Mouse (Mus musculus) cerebellum, adult 2 months (tissue): Measurements from ENCODE around the gene Lrfn5. TPM values are rescaled to one million over a fixed set of nuclear protein-coding genes. Genes with fewer than 3 reads are reported as not detected.

Experiments
- DNase-seq, 2 experiments: peaks; one replicate each; pipeline ENCODE4 v3.0.0; 2021
- H3K27ac ChIP-seq: fragments of 200-500 bp; 2 replicates; pipeline ENCODE4 v1.5.1; 2012; ENCODE audit warnings: low read length, control low read depth, inconsistent platforms; ENCODE audit not compliant: insufficient read depth
- H3K27me3 ChIP-seq: fragments of 200-500 bp; 2 replicates; pipeline ENCODE4 v1.6.1; 2012; ENCODE audit warnings: inconsistent platforms, mild to moderate bottlenecking, low read length, moderate library complexity; ENCODE audit not compliant: control insufficient read depth, insufficient read depth
- H3K4me1 ChIP-seq: fragments of 200-500 bp; 2 replicates; pipeline ENCODE4 v1.6.1; 2011; ENCODE audit warnings: low read length; ENCODE audit not compliant: control insufficient read depth, insufficient read depth
- H3K4me3 ChIP-seq: fragments of 200-500 bp; replicated peaks from 2 replicates; pipeline ENCODE3; 2011; ENCODE audit warnings: mild to moderate bottlenecking, low read depth, low read length, control low read depth; ENCODE audit not compliant: insufficient read depth
- CTCF ChIP-seq: fragments of 200-500 bp; IDR thresholded peaks from 2 replicates; pipeline ENCODE4 v1.5.1; 2011; ENCODE audit warnings: low read depth, mild to moderate bottlenecking, control low read depth, low read length, moderate library complexity, borderline replicate concordance; ENCODE audit not compliant: insufficient read depth
- POLR2A ChIP-seq: fragments of 200-500 bp; IDR thresholded peaks from 2 replicates; pipeline ENCODE4 v1.6.1; 2011; ENCODE audit warnings: low read length, control low read depth, borderline replicate concordance; ENCODE audit not compliant: insufficient read depth
- WGBS: fragments of 180-500 bp; shearing (Covaris S2); methylation state at CpG from one replicate; pipeline ENCODE4 v1.1.7; 2018; 5-methylcytosine and 5-hydroxymethylcytosine counted together
- polyA plus RNA-seq: library from polyadenylated mRNA; depleted of rRNA; stranded (reverse); fragments of >200 nt; gene quantifications from 2 replicates; pipeline ENCODE4 v1.2.3, GENCODE M21; 2012

The Lrfn5 gene
- polyA plus RNA-seq, 1 experiment: 24.4 TPM

DNA sequence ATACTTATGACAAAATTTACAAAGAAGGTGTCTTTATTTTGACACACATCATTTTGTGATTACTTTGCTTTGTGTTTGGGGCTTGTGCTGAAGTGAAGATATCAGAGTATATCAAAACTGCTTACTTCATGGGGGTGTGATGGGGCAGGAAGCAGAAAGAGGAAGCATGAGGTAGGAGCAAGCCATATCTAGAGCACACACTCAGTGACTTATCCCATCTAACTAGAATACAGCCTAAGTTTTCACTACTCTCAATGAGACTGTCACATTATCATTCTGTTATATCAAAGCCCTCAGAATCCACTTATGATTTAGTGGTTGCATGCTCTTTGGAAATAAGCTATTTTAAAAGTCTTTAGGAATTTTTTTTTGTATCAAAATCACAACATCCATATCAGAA lies 77.4 kb downstream of the Lrfn5 start:
- TF ChIP-seq POLR2A (no peak), CTCF (no peak)
- no peak for DNase-seq
- Histone ChIP-seq H3K27me3 (no peaks in the 10 kb centered on the region), H3K4me3 (no peak overlapping the region), H3K4me1 (no peaks in the 10 kb centered on the region), H3K27ac (no peak overlapping the region)

DNA sequence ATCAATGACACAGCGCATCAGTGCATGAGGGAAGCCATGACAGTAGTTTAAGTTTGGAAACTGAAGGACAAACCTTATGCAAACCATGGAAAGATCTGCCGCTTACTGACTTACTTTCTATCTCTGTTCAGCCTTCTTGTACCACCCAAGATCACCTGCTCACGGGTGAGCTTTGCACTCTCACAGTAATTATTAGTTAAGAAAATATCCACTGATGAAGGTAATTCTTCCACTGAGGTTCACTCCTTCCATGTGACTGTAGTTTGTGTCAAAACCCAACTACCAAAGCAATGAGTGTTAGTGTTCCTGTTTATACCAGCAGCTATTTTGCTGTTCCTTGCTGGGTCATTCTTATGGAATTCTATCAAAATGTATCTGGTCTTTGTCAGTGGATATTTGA lies 84.9 kb downstream of the Lrfn5 start:
- WGBS: 92% methylated on average over 3 of the region's 3 CpGs
- TF ChIP-seq POLR2A: no peak
- TF ChIP-seq CTCF: no peak
- no peaks in the 10 kb centered on the region for H3K4me1 ChIP-seq
- H3K27me3 ChIP-seq: no peaks in the 10 kb centered on the region
- H3K4me3 ChIP-seq: no peak overlapping the region
- no peak overlapping the region for H3K27ac ChIP-seq
- no peak for DNase-seq

DNA sequence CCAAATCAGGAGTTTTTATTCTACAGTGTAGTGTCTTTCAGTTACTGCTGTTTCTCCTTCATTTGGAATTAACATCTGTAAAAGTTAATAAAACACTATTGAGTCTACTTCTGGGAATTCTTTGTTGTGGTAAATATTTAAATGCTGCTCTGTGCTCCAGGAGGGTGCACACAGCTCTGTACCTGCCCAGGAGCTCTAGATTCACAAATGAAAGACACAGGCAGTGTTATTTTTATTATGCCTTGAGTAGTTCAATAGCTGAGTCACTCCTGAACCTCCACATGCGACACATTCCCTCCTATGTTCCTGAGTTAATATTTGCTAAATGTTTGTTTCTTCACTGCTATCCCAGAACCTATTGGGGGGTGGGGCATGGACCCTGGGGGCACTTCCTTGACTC lies 87.1 kb downstream of the Lrfn5 start:
- no peak for DNase-seq
- 80% methylated on average over 1 of the region's 1 CpGs for WGBS
- TF ChIP-seq POLR2A: no peak
- TF ChIP-seq CTCF: no peak
- no peaks in the 10 kb centered on the region for H3K4me1 ChIP-seq
- H3K27me3 ChIP-seq: no peaks in the 10 kb centered on the region
- no peak overlapping the region for H3K4me3 ChIP-seq
- no peak overlapping the region for H3K27ac ChIP-seq

DNA sequence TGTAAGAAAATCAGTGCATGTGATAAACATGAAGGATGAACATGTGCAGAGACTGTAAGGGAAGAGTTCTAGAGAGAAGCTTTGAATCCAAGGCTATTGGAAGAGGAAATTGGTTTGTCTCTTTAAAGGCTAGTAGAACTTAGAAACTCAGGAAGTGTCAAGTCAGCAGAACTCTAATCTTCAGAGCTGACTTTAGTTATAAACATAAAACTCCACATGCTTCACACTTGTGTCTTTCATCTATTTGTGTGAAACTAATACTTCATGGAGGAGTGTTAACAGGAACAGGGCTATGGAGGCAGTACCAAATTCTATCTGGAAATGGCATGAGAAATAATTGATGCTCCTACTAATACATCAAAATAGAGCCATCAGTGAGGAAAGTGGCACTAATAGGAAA lies 101.6 kb downstream of the Lrfn5 start:
- Histone ChIP-seq H3K4me1 (no peaks in the 10 kb centered on the region), H3K27me3 (no peaks in the 10 kb centered on the region), H3K27ac (no peak overlapping the region), H3K4me3 (no peak overlapping the region)
- DNase-seq: no peak
- TF ChIP-seq POLR2A (no peak), CTCF (no peak)

DNA sequence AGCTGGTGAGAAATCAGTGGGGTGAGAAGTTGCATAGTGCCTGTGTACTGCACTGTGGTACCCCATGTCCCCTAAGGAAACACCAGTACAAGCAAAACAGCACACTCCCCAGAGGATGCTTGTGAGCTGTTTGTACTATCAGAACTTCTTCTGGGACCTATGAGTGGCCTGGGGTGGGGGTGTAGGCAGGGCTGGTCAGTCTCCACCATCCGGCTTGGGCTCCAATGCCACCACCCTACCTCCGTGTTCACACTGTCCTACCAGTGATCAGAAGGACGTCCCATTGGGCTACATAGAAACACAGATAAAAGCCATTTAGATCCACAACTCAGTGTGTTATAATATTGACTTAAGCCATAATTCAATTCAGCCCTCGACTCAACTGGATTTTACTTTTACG lies 131.4 kb downstream of the Lrfn5 start:
- H3K4me1 ChIP-seq: no peaks in the 10 kb centered on the region
- no peak overlapping the region for H3K27ac ChIP-seq
- no peak for TF ChIP-seq CTCF
- no peak for TF ChIP-seq POLR2A
- no peak for DNase-seq
- no peaks in the 10 kb centered on the region for H3K27me3 ChIP-seq
- WGBS: 88% methylated on average over 5 of the region's 5 CpGs
- H3K4me3 ChIP-seq: no peak overlapping the region

DNA sequence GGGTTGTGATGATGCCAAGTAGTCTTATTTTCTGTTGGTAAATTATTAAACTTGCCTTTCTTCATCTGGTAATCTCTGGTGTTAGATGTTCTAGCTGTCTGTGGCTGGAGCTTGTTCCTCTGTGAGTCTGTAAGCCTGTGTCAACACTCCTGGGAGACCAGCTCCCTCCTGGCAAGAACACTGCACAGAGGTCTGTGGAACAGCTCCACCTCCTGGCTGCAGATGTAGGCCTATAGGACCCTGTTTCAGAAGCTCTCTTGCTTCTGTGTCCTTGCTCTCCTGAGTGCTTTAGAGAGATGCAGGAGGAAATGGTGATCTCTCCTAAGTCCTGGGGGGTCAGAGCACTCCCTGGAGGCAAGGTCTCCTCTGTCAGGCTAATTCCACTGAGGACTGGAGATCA lies 200.2 kb downstream of the Lrfn5 start:
- no peak for TF ChIP-seq POLR2A
- no peak overlapping the region for H3K4me3 ChIP-seq
- H3K27ac ChIP-seq: no peak overlapping the region
- no peaks in the 10 kb centered on the region for H3K27me3 ChIP-seq
- DNase-seq: no peak
- no peaks in the 10 kb centered on the region for H3K4me1 ChIP-seq

DNA sequence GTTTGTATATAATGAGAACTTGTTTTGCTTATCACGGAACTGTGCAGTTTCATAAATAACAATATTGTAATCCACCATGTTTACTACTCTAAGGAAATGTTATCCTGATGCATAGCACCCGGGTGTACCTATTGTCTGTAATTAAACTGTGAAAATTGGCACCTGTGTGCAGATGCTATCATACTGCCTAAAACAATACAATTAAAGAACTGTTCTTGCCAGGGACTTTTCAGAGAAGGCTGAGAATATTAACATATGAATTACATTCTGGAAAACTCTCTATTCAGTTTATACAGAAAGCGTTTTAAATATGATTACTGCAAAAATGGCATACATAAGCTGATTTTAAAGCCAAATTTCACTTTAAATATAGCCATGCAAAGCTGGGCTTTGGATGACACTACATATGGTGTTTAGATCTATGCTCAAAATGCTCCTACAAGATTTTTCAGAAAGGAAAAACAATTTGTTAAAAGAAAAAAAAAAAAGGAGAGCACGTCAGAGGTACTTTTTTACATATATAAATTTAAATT lies 284.2 kb downstream of the Lrfn5 start:
- 50% methylated on average over 4 of the region's 4 CpGs for WGBS
- TF ChIP-seq POLR2A (no peak), CTCF (no peak)
- DNase-seq: no peak
- no peaks in the 10 kb centered on the region for H3K27me3 ChIP-seq
- H3K4me3 ChIP-seq: no peak overlapping the region
- no peak overlapping the region for H3K27ac ChIP-seq
- no peaks in the 10 kb centered on the region for H3K4me1 ChIP-seq

DNA sequence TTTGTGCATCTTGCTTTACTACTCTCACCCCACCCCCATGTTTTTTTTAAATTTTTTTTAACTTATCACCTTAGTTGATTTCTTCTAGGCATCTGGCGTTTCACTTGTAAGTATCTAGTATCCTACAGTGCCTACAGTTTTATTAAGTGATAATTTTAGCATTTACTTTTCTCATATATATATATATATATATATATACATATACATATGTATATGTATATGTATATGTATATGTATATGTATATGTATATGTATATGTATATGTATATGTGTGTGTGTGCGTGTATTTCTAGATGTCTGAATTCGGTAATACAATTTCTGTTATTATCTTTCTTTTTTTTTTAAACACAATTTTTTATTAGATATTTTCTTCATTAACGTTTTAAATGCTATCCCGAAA lies 300.7 kb downstream of the Lrfn5 start:
- no peak for DNase-seq
- 95% methylated on average over 5 of the region's 5 CpGs for WGBS
- Histone ChIP-seq H3K4me1 (no peaks in the 10 kb centered on the region), H3K27me3 (no peaks in the 10 kb centered on the region), H3K27ac (no peak overlapping the region), H3K4me3 (no peak overlapping the region)
- TF ChIP-seq POLR2A (no peak), CTCF (no peak)
